Mouse (Mus musculus): ENCODE results near the gene Ppp1r12b.

The Ppp1r12b gene

GRCm38 (mm10) chr1:134721486-134721885, 234.3 kb downstream of the Ppp1r12b start:
- DNase-seq (ENCODE audit: low spot score), result no peak

GRCm38 (mm10) chr1:134719718-134720304, 235.9 kb downstream of the Ppp1r12b start:
- no peak for DNase-seq (ENCODE audit: low spot score)

GRCm38 (mm10) chr1:134715092-134715491, 240.7 kb downstream of the Ppp1r12b start:
- DNase-seq (ENCODE audit: low spot score), result no peak

- DNase-seq (ENCODE audit: low spot score), result no peak
Observed at GRCm38 (mm10) chr1:134714166-134714565, 241.6 kb downstream of the Ppp1r12b start.

GRCm38 (mm10) chr1:134713421-134713969, 242.2 kb downstream of the Ppp1r12b start:
- DNase-seq (ENCODE audit: low spot score), result peak; percentile 36

GRCm38 (mm10) chr1:134712781-134713299, 242.9 kb downstream of the Ppp1r12b start:
- DNase-seq (ENCODE audit: low spot score), result no peak

- no peak for DNase-seq (ENCODE audit: low spot score)
Observed at GRCm38 (mm10) chr1:134711653-134712052, 244.1 kb downstream of the Ppp1r12b start.

- DNase-seq (ENCODE audit: low spot score), result no peak
Observed at GRCm38 (mm10) chr1:134711061-134711460, 244.7 kb downstream of the Ppp1r12b start.

GRCm38 (mm10) chr1:134709411-134710306, 246.1 kb downstream of the Ppp1r12b start:
- no peak for DNase-seq (ENCODE audit: low spot score)

- DNase-seq (ENCODE audit: low spot score), result no peak
Observed at GRCm38 (mm10) chr1:134708801-134709385, 246.8 kb downstream of the Ppp1r12b start.

GRCm38 (mm10) chr1:134708274-134708673, 247.5 kb downstream of the Ppp1r12b start:
- no peak for DNase-seq (ENCODE audit: low spot score)

GRCm38 (mm10) chr1:134707516-134707915, 248.2 kb downstream of the Ppp1r12b start:
- DNase-seq (ENCODE audit: low spot score), result no peak

GRCm38 (mm10) chr1:134706549-134706948, 249.2 kb downstream of the Ppp1r12b start:
- DNase-seq (ENCODE audit: low spot score), result no peak

Data from urinary bladder, postnatal 14 days (tissue).